Mouse (Mus musculus): ENCODE results near the gene Snx6.

- TF ChIP-seq POLR2A (IDR thresholded peaks at IDR 0.05; ENCODE audit: insufficient read length, low read depth) (no peak), TCF12 (IDR thresholded peaks at IDR 0.05; ENCODE audit: insufficient read depth, poor library complexity, severe bottlenecking) (no peak)
These were observed 46.1 kb upstream of the Snx6 start for GRCm38 (mm10) chr12:54841576-54841975.
